Mouse (Mus musculus): Measurements from ENCODE around the gene Clrn3.

GRCm38 (mm10) chr7:135475981-135476380, 52.5 kb downstream of the Clrn3 start:
- TF ChIP-seq ELF1 (IDR thresholded peaks at IDR 0.05; ENCODE audit: low read depth, low read length) (no peak), POLR2A (IDR thresholded peaks at IDR 0.05; ENCODE audit: low read depth, low read length) (no peak), CTCF (conservative IDR thresholded peaks at IDR 0.05 in 1 of 2, IDR thresholded peaks at IDR 0.05 in 1 of 2; ENCODE audit: low read depth in 2 of 2, low read length in 2 of 2) (no peak), E2F4 (IDR thresholded peaks at IDR 0.05; ENCODE audit: insufficient replicate concordance, low read depth, low read length) (no peak), SMC3 (IDR thresholded peaks at IDR 0.05; ENCODE audit: low read depth, low read length) (no peak), SIN3A (IDR thresholded peaks at IDR 0.05; ENCODE audit: low read length) (no peak), MYC (IDR thresholded peaks at IDR 0.05; ENCODE audit: low read depth, low read length) (no peak), GABPA (IDR thresholded peaks at IDR 0.05; ENCODE audit: insufficient replicate concordance, low read depth, low read length) (no peak), NRF1 (IDR thresholded peaks at IDR 0.05; ENCODE audit: low read depth, low read length) (no peak)
